Mouse (Mus musculus): ENCODE results near the gene Fgr. TPM values are rescaled to one million over a fixed set of nuclear protein-coding genes. Genes with fewer than 3 reads are reported as not detected.
"Not testable (repeated sequence)": the region's sequence is repeated elsewhere in the genome, so short reads cannot be mapped to it uniquely, and the experiment has no call there.

Fgr gene
- polyA plus RNA-seq (2016; fragmentation: Nextera tagmentation; extraction: Ambion mirVana) = 0.19 and 0.33 TPM in 2 replicates

DNA sequence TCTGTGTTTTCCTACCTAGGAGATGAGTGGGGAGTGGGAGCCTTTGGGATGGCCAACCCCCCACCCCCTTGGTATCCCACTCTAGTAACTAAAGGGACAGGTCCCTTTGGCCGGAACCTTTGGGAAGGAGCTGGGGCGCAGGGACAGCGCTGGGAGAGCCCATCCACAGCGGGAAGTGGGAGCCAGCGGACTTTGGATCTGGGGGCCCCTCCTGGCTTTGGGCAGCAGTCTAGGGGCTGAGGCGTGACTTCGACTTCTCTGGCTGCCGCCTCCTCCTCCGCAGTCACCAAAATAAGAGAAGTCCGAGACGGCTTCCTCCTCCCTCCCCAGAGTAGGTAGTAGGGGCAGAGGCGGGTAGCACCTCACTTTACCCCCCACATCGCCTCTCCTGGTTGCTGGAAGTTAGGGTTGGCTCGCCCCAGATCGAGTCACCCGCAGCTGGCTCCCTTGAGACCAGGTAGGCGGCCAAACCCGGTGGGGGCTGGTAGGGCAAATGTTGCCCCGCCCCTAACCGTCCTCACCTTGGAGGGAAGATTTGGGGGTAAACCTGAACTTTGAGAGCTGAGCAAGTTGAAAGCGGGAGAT, at the start of gene Fgr:
Gene Fgr (plus strand): TSS at position 282 of the 585 bp plus-strand sequence.
- Histone ChIP-seq H3K27me3 (ENCODE audit: low read depth, poor library complexity, severe bottlenecking) (peaks cover 61% of the 10 kb centered on the region), H3K27ac (peak within 1 kb of the TSS; percentile 83), H3K4me1 (peaks cover 53% of the 10 kb centered on the region), H3K4me3 (peak within 1 kb of the TSS; percentile 44), H3K9me3 (replicated peaks) (no peaks in the 10 kb centered on the region), H3K36me3 (no peaks in the 10 kb centered on the region)
- WGBS = 5% methylated on average over 21 of the region's 21 CpGs
- DNase-seq (ENCODE audit: low spot score) = no peak

DNA sequence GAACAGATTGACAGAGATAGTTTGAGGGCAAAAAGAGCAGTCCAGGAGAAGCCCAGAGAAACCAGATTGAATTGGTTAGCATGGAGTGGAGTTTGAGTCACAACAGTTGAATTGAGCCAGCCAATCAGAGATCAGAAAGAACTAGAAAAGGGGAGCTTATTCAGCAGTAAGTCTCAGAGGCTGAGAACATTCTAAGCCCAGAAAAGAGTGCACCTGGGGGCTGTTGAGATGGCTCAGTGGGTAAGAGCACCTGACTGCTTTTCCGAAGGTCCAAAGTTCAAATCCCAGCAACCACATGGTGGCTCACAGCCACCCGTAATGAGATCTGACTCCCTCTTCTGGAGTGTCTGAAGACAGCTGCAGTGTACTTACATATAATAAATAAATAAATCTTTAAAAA, 47.4 kb upstream of the Fgr start:
- not testable (repeated sequence) for H3K27ac ChIP-seq; H3K27me3 ChIP-seq (ENCODE audit: low read depth, poor library complexity, severe bottlenecking); H3K4me3 ChIP-seq; DNase-seq (ENCODE audit: low spot score); H3K36me3 ChIP-seq; H3K9me3 ChIP-seq (replicated peaks)
- H3K4me1 ChIP-seq = peaks cover 20% of the 10 kb centered on the region
- 77% methylated on average over 2 of the region's 2 CpGs for WGBS

DNA sequence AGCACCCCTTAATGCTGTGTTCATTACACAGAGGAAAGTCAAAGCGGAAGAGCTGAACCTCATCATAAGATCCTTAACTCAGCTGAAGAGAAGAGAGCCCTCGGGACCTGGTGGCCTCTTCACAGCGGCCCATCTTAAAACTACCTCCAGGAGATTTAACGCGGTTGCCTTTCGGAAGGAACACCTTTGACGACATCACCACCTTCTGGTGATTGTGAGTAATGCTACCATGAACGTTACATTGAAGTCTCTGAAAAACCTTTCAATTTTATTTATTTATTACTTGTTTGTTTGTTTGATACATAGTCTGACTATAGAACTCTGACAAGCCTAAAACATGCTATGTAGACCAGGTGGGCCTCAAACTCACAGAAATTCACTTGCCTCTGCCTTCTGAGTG, 43.1 kb upstream of the Fgr start:
- Histone ChIP-seq H3K27ac (no peak overlapping the region), H3K9me3 (replicated peaks) (no peaks in the 10 kb centered on the region), H3K4me1 (peaks cover 11% of the 10 kb centered on the region), H3K4me3 (no peak overlapping the region), H3K36me3 (no peaks in the 10 kb centered on the region), H3K27me3 (ENCODE audit: low read depth, poor library complexity, severe bottlenecking) (no peaks in the 10 kb centered on the region)
- DNase-seq (ENCODE audit: low spot score) = no peak
- 7% methylated on average over 8 of the region's 8 CpGs for WGBS

DNA sequence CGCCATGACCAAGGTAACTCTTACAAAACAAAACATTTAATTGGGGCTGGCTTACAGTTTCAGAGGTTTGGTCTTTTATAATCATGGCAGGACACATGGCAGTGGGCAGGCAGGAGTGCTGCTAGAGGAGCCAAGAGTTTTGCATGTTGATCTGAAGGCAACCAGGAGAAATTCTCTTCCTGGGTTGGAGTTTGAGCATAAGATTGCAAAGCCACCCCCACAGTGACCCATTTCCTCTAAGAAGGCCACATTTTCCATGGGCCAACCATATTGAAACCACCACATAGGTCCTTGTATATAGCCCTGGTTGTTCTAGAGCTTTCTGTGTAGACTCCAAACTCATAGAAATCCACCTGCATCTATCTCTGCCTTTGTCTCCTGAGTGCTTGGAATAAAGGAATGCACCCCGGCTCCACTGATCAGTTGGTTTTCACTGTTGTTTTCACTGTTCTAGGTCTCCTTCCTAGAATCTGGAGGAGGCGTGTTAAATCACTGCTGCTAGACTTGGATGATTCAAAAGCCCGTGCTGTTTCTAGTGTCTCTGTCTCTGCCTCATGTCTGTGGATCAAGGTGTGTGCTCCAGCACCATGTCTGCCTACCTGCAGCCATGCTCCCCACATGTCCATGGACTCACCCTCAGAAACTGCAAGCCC, 41.0 kb upstream of the Fgr start:
- Histone ChIP-seq H3K9me3 (replicated peaks) (no peaks in the 10 kb centered on the region), H3K36me3 (no peaks in the 10 kb centered on the region), H3K27me3 (ENCODE audit: low read depth, poor library complexity, severe bottlenecking) (no peaks in the 10 kb centered on the region), H3K4me3 (no peak overlapping the region), H3K27ac (no peak overlapping the region), H3K4me1 (peaks cover 14% of the 10 kb centered on the region)
- no peak for DNase-seq (ENCODE audit: low spot score)
- WGBS = 85% methylated on average over 4 of the region's 4 CpGs

DNA sequence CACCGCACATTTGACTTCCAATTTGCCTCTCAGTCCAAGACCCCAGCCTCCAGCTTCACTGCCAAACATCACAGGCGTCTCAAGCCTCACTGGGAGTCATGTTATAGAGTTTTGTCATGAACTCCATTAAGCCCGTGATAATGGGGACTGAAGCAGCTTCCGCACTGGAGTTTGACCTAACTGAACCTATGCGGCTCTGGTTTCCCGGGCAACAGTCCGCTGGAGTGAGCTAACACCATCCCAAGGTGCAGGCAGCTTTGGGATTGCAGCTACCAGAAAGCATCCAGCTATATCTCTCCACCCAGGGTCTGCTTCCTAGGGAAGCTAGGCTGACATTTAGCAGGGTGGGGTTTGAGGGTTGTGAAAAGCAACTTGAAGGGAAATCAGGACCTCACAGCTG, 39.3 kb upstream of the Fgr start:
- no peak for DNase-seq (ENCODE audit: low spot score)
- no peaks in the 10 kb centered on the region for H3K9me3 ChIP-seq (replicated peaks)
- H3K36me3 ChIP-seq = no peaks in the 10 kb centered on the region
- peaks cover 27% of the 10 kb centered on the region for H3K4me1 ChIP-seq
- 39% methylated on average over 7 of the region's 7 CpGs for WGBS
- H3K27ac ChIP-seq = no peak overlapping the region
- H3K27me3 ChIP-seq (ENCODE audit: low read depth, poor library complexity, severe bottlenecking) = no peaks in the 10 kb centered on the region
- H3K4me3 ChIP-seq = no peak overlapping the region

DNA sequence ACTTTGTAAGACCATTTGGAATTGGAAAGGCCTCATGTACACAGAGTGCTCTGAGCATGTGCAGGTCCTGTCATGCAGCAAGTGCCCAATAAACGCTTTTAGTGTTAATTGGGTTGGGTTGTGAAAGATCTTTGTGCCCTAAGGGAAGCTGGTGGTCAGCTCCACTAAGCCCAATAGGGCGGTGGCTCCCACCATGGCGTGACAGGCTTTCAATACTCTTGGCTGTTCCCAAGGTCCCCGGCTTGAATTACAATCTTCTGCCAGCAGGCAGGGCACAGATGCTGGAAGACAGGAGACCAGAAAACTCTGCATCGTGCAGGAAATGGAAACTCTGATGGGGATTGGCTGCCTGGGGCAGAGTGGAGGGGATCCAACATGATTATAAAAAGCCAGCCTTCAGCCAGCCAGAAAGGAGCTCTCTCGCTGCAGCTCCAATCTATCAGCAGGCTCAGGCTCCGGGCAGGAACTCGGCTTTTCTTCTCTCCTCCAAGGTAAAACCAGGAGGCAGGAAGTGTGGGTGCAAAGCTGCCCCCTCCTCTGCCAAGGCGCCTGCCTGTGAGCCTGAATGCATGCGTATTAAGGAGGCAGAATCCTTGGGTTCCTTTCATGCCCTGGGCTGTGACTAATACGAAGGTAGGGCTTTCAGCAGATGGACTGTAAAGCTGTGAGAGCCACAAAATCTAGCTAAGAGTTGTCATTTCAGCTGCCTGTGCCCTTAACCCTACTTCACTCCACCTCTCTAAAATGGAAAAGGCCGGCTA, 35.5 kb upstream of the Fgr start:
- H3K4me3 ChIP-seq = peak overlapping the region; percentile 32; the same call in 1 of the 2 replicates
- peaks cover 37% of the 10 kb centered on the region for H3K4me1 ChIP-seq
- H3K9me3 ChIP-seq (replicated peaks) = no peaks in the 10 kb centered on the region
- peak; percentile 51 for DNase-seq (ENCODE audit: low spot score)
- H3K36me3 ChIP-seq = no peaks in the 10 kb centered on the region
- peaks cover 14% of the 10 kb centered on the region for H3K27me3 ChIP-seq (ENCODE audit: low read depth, poor library complexity, severe bottlenecking)
- WGBS = 47% methylated on average over 12 of the region's 12 CpGs
- H3K27ac ChIP-seq = peak overlapping the region; percentile 83

DNA sequence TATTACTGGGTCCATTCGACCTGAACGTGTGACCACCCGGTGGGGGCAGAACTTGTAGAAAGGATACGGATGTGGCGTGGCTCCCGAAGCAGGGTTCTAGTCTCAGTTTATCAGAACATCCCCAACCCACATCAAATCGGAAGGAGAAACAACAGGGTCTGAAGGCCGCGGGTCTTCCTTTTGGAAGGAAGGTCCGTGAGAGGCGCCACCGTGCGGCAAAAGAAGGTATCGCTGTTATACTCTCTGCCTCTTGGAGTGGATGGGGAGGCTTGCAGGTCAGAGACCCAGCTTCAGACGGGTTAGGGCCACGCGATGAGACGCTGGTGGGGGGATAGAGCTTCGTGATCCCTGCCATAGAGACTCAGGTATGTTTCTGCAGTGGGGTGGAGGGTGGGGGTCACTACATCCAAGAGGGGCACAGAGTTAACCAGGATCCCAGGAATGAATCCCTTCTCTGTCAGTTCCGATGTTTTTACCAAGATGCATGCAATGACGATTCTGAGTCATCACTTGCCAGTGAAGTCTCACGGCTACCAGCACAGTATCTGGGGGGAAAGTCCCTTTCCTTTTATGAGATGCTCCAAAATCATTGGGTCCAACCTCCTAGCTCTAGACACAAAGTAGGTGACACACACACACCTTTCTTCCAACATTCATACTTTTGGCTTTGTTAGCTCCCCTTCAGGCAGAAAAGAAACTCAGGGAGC, 34.3 kb upstream of the Fgr start:
- WGBS = 27% methylated on average over 22 of the region's 22 CpGs
- H3K27me3 ChIP-seq (ENCODE audit: low read depth, poor library complexity, severe bottlenecking) = peaks cover 14% of the 10 kb centered on the region
- no peak overlapping the region for H3K27ac ChIP-seq
- no peaks in the 10 kb centered on the region for H3K36me3 ChIP-seq
- H3K9me3 ChIP-seq (replicated peaks) = no peaks in the 10 kb centered on the region
- peak; percentile 85 for DNase-seq (ENCODE audit: low spot score)
- H3K4me3 ChIP-seq = no peak overlapping the region
- peaks cover 38% of the 10 kb centered on the region for H3K4me1 ChIP-seq

DNA sequence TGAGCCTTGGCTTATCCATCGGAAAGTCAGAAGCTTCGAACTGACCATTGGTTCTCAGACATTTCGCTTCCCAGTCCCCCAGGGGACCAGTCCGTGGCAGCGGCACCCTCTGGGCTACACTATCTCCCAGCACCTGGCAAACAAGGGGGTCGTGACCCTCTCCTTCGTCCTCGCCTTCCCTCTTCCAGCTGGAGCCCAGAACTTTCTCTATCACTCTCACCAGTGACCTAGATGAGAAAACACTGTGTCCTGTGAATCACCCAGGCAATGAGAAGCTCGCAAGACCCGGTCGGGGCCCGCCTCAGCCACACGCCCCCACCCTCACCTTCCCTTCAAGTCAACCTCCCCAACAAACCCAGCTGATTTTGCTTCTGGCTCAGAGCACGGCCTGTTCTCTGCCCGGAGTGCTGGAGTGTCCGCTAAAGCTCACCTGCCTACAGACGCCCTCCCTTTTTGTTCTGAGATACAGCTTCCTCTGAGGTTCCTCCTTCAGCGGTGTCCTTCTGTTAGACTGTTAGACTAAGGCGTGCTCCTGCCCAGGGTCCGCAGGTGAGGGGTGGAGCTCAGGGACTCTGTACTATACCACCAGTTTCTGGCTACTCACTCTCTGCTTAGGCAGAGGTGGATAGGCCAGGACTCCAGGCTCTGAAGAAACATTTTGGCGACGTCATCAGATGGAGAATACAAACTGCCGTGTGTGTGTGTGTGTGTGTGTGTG, 32.7 kb upstream of the Fgr start:
- WGBS = 56% methylated on average over 23 of the region's 23 CpGs

DNA sequence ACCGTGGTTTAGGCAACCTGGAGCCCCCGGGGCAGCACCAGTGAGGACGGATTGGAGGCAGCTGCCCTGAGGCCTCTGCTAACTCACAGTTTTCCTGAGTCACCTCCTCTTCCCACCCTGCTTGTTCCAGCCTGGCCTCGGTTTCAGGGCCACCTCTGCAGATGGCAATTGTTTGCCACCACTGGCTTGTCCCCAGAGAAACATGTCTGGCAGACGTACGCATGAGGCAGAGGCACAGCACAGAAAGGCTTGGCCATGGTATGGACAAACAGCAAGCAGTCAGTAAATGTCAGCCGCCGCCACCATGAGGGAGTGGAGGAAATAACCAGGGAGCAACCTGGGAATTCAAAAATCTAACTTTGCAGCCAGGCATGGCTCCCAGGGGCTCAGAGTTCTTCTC, 30.8 kb upstream of the Fgr start:
- peaks cover 14% of the 10 kb centered on the region for H3K27me3 ChIP-seq (ENCODE audit: low read depth, poor library complexity, severe bottlenecking)
- no peaks in the 10 kb centered on the region for H3K9me3 ChIP-seq (replicated peaks)
- no peak for DNase-seq (ENCODE audit: low spot score)
- H3K4me3 ChIP-seq = no peak overlapping the region
- peak overlapping the region; percentile 47; the same call in 1 of the 2 replicates for H3K27ac ChIP-seq
- peaks cover 54% of the 10 kb centered on the region for H3K4me1 ChIP-seq
- 72% methylated on average over 8 of the region's 8 CpGs for WGBS
- H3K36me3 ChIP-seq = no peaks in the 10 kb centered on the region

More for the DNA sequence above, 32.7 kb upstream of the Fgr start:
- no peak for DNase-seq (ENCODE audit: low spot score)
- H3K27ac ChIP-seq = no peak overlapping the region
- H3K4me1 ChIP-seq = peaks cover 46% of the 10 kb centered on the region
- no peak overlapping the region for H3K4me3 ChIP-seq
- H3K9me3 ChIP-seq (replicated peaks) = no peaks in the 10 kb centered on the region
- H3K27me3 ChIP-seq (ENCODE audit: low read depth, poor library complexity, severe bottlenecking) = peaks cover 14% of the 10 kb centered on the region
- H3K36me3 ChIP-seq = no peaks in the 10 kb centered on the region

DNA sequence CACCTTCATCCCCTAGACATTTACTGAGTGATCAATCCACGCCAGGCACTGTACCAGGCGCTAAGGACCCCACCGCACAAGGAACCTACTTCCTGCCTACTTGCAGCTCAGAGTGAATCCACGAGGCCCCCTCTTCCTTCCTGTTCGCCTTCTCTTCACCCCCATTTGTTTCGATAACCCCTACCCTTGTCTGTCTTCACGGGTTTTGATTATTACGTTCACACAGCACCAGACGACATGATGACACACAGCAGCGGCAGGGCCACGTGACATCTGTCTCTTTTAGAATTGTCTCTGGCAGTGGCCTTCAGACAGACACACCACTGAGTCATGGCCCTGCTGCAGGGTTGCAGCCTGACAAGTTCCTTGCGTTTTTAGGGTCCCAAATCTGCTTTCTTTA, 29.8 kb upstream of the Fgr start:
- 78% methylated on average over 12 of the region's 12 CpGs for WGBS
- Histone ChIP-seq H3K27me3 (ENCODE audit: low read depth, poor library complexity, severe bottlenecking) (peaks cover 14% of the 10 kb centered on the region), H3K36me3 (no peaks in the 10 kb centered on the region), H3K4me3 (no peak overlapping the region), H3K4me1 (peaks cover 45% of the 10 kb centered on the region), H3K9me3 (replicated peaks) (no peaks in the 10 kb centered on the region), H3K27ac (peak overlapping the region; percentile 53; the same call in 1 of the 2 replicates)
- no peak for DNase-seq (ENCODE audit: low spot score)

DNA sequence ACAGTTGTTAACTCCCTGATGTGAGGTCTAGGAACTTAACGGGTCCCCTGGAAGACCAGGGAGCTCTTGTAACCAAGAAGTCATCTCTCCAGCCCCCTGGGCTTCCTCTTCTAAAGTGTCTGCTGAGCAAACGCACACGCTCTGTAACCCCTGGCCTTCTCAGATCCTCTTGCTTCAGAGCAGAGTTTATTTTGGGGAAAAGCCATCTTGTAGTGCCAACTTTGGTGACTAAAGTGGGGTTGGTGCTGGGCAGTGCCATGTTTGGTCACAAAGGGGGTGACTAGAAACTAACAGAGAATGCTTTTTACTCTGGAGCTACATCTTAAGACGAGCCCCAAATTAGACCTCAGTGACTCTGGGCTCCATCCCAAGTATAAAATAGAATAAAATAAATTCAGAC, 29.1 kb upstream of the Fgr start:
- H3K4me1 ChIP-seq = peaks cover 41% of the 10 kb centered on the region
- no peak overlapping the region for H3K4me3 ChIP-seq
- DNase-seq (ENCODE audit: low spot score) = no peak
- WGBS = 81% methylated on average over 4 of the region's 4 CpGs
- H3K36me3 ChIP-seq = no peaks in the 10 kb centered on the region
- peaks cover 14% of the 10 kb centered on the region for H3K27me3 ChIP-seq (ENCODE audit: low read depth, poor library complexity, severe bottlenecking)
- H3K27ac ChIP-seq = 0 out of 2 replicates have a peak overlapping the region, but pooled peaks have one; percentile 43
- no peaks in the 10 kb centered on the region for H3K9me3 ChIP-seq (replicated peaks)
